Mouse (Mus musculus): Measurements from ENCODE around the gene Wdr38. TPM values are rescaled to one million over a fixed set of nuclear protein-coding genes. Genes with fewer than 3 reads are reported as not detected.

Wdr38 gene
- 1.8 and 2.1 TPM in 2 replicates for polyA plus RNA-seq (2015; fragmentation: Nextera tagmentation; extraction: Ambion mirVana)

- Histone ChIP-seq H3K4me2 (peak within 1 kb of the TSS; percentile 59), H3K4me1 (replicated peaks) (peaks cover 7% of the 10 kb centered on the region), H3K27me3 (no peaks in the 10 kb centered on the region), H3K36me3 (peaks cover 23% of the 10 kb centered on the region), H3K9ac (peak within 1 kb of the TSS; percentile 37), H3K27ac (replicated peaks) (0 out of 2 replicates have a peak within 1 kb of the TSS, but pooled peaks have one; percentile 31), H3K4me3 (peak within 1 kb of the TSS; percentile 36), H3K9me3 (no peaks in the 10 kb centered on the region)
- ATAC-seq (ENCODE audit: low FRiP score, low read depth) = peak; percentile 91
- WGBS = 17% methylated on average over 33 of the region's 33 CpGs
Measured at GRCm38 (mm10) chr2:38997386-38998374, at the start of gene Wdr38. Gene Wdr38 (plus strand): TSS chr2:38997476.

DNA sequence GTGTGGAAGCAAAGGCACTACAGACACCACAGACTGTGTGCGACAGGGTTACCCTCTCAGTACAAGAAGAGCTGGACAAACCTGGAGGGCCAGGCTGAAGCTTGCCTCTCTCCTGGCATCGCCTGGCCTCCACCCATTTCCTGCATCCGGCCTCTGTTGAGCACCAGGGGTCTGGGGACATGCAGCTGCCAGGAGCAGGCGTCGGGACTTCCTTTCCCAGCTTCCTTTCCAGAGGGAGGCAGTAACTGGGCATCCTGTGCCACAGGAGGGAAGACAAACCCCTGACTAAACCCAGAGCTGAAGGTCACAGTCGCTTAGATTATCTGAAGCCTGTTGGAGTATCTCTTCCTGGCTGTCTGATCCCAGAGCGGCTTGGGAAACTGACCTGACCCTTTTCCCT, 49.7 kb upstream of the Wdr38 start:
- Histone ChIP-seq H3K9me3 (no peaks in the 10 kb centered on the region), H3K4me1 (replicated peaks) (peaks cover 5% of the 10 kb centered on the region), H3K27me3 (no peaks in the 10 kb centered on the region), H3K4me3 (no peak overlapping the region), H3K36me3 (no peaks in the 10 kb centered on the region), H3K4me2 (no peak overlapping the region), H3K27ac (replicated peaks) (no peak overlapping the region), H3K9ac (no peak overlapping the region)
- no peak for ATAC-seq (ENCODE audit: low FRiP score, low read depth)
- WGBS = 73% methylated on average over 7 of the region's 7 CpGs

DNA sequence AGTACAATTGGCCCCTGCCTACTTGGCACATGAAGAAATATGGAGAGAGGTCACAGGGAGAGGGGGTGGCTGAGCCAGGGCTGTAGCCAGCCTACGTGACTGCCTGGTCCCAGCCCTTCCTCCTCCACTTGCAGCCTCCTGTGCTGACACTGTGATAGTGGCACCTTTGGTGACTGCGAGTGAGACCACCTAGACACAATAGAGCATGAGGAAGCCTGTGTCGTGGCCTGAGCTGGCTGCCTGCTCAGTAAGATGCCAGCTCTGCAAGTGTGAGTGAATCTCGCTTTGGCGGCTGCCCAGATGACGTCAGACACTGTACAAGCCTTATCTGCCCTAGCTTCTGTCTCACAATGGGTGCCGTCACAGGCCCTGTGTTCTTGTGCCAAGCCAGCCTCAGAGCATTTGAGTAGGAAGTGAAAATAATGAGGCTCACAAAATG, 47.0 kb upstream of the Wdr38 start:
- ATAC-seq (ENCODE audit: low FRiP score, low read depth) = peak; percentile 79; the same call in 1 of the 2 replicates
- Histone ChIP-seq H3K27ac (replicated peaks) (peak overlapping the region; percentile 40; the same call in 1 of the 2 replicates), H3K4me1 (replicated peaks) (peaks cover 5% of the 10 kb centered on the region), H3K4me2 (0 out of 2 replicates have a peak overlapping the region, but pooled peaks have one; percentile 9), H3K27me3 (no peaks in the 10 kb centered on the region), H3K9ac (no peak overlapping the region), H3K36me3 (no peaks in the 10 kb centered on the region), H3K4me3 (no peak overlapping the region), H3K9me3 (no peaks in the 10 kb centered on the region)
- WGBS = 44% methylated on average over 7 of the region's 7 CpGs

- no peak overlapping the region for H3K4me3 ChIP-seq
- 66% methylated on average over 5 of the region's 5 CpGs for WGBS
- H3K36me3 ChIP-seq = no peaks in the 10 kb centered on the region
- H3K27ac ChIP-seq (replicated peaks) = no peak overlapping the region
- no peaks in the 10 kb centered on the region for H3K27me3 ChIP-seq
- no peaks in the 10 kb centered on the region for H3K9me3 ChIP-seq
- no peak overlapping the region for H3K4me2 ChIP-seq
- no peak overlapping the region for H3K9ac ChIP-seq
- H3K4me1 ChIP-seq (replicated peaks) = peaks cover 5% of the 10 kb centered on the region
- no peak for ATAC-seq (ENCODE audit: low FRiP score, low read depth)
Measured at GRCm38 (mm10) chr2:38953152-38953883, 44.0 kb upstream of the Wdr38 start.

GRCm38 (mm10) chr2:38956062-38956461, 41.2 kb upstream of the Wdr38 start:
- no peak overlapping the region for H3K27ac ChIP-seq (replicated peaks)
- 79% methylated on average over 2 of the region's 2 CpGs for WGBS
- no peak overlapping the region for H3K4me3 ChIP-seq
- no peak overlapping the region for H3K4me2 ChIP-seq
- H3K9ac ChIP-seq = no peak overlapping the region
- no peaks in the 10 kb centered on the region for H3K36me3 ChIP-seq
- ATAC-seq (ENCODE audit: low FRiP score, low read depth) = no peak
- H3K9me3 ChIP-seq = no peaks in the 10 kb centered on the region
- no peaks in the 10 kb centered on the region for H3K4me1 ChIP-seq (replicated peaks)
- no peaks in the 10 kb centered on the region for H3K27me3 ChIP-seq

GRCm38 (mm10) chr2:38957671-38958223, 39.5 kb upstream of the Wdr38 start:
- Histone ChIP-seq H3K4me1 (replicated peaks) (no peaks in the 10 kb centered on the region), H3K27me3 (no peaks in the 10 kb centered on the region), H3K4me3 (no peak overlapping the region), H3K36me3 (no peaks in the 10 kb centered on the region), H3K4me2 (no peak overlapping the region), H3K9me3 (no peaks in the 10 kb centered on the region), H3K9ac (no peak overlapping the region), H3K27ac (replicated peaks) (no peak overlapping the region)
- ATAC-seq (ENCODE audit: low FRiP score, low read depth) = no peak
- WGBS = 92% methylated on average over 5 of the region's 5 CpGs

GRCm38 (mm10) chr2:38964198-38964597, 33.1 kb upstream of the Wdr38 start:
- H3K27ac ChIP-seq (replicated peaks) = no peak overlapping the region
- H3K4me3 ChIP-seq = no peak overlapping the region
- no peak overlapping the region for H3K9ac ChIP-seq
- H3K4me2 ChIP-seq = no peak overlapping the region
- H3K4me1 ChIP-seq (replicated peaks) = no peaks in the 10 kb centered on the region
- WGBS = 32% methylated on average over 4 of the region's 4 CpGs
- H3K27me3 ChIP-seq = no peaks in the 10 kb centered on the region
- ATAC-seq (ENCODE audit: low FRiP score, low read depth) = no peak
- no peaks in the 10 kb centered on the region for H3K9me3 ChIP-seq
- no peaks in the 10 kb centered on the region for H3K36me3 ChIP-seq

DNA sequence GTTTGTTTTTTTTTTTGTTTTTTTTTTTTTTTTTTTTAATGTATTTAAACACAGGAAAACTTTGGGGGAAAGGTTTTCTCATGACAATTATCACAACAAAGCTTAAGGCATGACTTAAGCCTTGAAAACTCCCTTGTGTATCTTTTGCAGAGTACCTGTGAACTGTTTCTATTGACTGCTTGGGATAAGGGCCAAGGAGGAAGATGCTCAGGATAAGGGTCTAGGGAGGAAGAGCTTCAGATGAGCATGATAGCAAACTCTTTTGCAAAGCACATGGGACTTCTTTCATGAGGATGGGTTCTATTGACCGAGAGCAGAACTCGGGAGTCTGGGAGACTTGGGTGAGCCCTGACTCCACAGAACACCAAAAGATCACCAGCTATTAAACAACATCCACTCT, 27.6 kb upstream of the Wdr38 start:
- 93% methylated on average over 2 of the region's 2 CpGs for WGBS
- no peaks in the 10 kb centered on the region for H3K4me1 ChIP-seq (replicated peaks)
- H3K36me3 ChIP-seq = no peaks in the 10 kb centered on the region
- no peaks in the 10 kb centered on the region for H3K9me3 ChIP-seq
- H3K9ac ChIP-seq = no peak overlapping the region
- ATAC-seq (ENCODE audit: low FRiP score, low read depth) = no peak
- no peak overlapping the region for H3K4me2 ChIP-seq
- no peaks in the 10 kb centered on the region for H3K27me3 ChIP-seq
- no peak overlapping the region for H3K27ac ChIP-seq (replicated peaks)
- H3K4me3 ChIP-seq = no peak overlapping the region

DNA sequence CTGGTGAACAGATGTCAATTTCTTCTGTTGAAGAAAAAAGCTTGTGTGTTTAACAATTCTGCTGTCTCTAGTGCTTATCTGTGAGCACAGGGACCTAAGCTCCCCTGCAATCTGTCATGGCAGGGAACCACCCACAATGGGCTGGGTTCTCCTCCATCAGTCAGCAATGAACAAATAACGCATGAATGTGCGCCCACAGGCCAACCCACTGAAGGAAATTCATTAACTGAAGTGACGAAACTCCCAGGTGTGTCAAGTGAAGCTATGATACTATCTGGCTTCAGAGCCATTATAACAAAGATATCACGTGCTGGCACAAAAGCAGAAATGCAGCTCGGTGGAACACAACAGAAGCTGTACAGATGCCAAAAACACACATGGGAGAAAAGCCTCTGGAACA, 27.2 kb upstream of the Wdr38 start:
- Histone ChIP-seq H3K9me3 (no peaks in the 10 kb centered on the region), H3K27ac (replicated peaks) (no peak overlapping the region), H3K9ac (no peak overlapping the region), H3K4me2 (no peak overlapping the region), H3K36me3 (no peaks in the 10 kb centered on the region), H3K27me3 (no peaks in the 10 kb centered on the region), H3K4me1 (replicated peaks) (no peaks in the 10 kb centered on the region), H3K4me3 (no peak overlapping the region)
- WGBS = 79% methylated on average over 5 of the region's 5 CpGs
- ATAC-seq (ENCODE audit: low FRiP score, low read depth) = no peak

DNA sequence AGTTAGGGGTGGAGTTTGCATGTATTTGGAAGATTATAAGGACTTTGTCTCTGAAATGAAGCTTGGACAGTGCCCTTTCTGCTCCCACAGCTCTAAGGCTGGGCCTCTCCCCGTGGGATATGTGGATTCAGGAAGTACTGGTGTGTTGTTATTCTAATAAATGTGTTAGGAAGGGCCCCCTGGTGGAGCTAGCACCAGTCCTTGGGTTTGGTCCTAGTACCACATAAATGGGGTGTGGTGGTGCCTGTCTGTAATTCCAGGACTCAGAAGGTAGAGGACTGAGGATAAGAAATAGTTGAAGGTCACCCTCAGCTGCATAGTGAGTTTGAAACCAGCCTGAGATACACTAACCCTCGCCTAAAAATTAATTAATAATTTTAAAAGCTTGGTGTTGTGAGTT, 24.1 kb upstream of the Wdr38 start:
- no peak for ATAC-seq (ENCODE audit: low FRiP score, low read depth)
- Histone ChIP-seq H3K27ac (replicated peaks) (no peak overlapping the region), H3K9me3 (no peaks in the 10 kb centered on the region), H3K9ac (no peak overlapping the region), H3K4me2 (no peak overlapping the region), H3K27me3 (no peaks in the 10 kb centered on the region), H3K36me3 (no peaks in the 10 kb centered on the region), H3K4me3 (no peak overlapping the region), H3K4me1 (replicated peaks) (no peaks in the 10 kb centered on the region)
- WGBS = 41% methylated on average over 2 of the region's 2 CpGs

- no peak overlapping the region for H3K9ac ChIP-seq
- WGBS = 83% methylated on average over 7 of the region's 7 CpGs
- no peak overlapping the region for H3K4me2 ChIP-seq
- H3K4me1 ChIP-seq (replicated peaks) = no peaks in the 10 kb centered on the region
- H3K27ac ChIP-seq (replicated peaks) = no peak overlapping the region
- no peaks in the 10 kb centered on the region for H3K36me3 ChIP-seq
- no peaks in the 10 kb centered on the region for H3K9me3 ChIP-seq
- no peak for ATAC-seq (ENCODE audit: low FRiP score, low read depth)
- H3K27me3 ChIP-seq = no peaks in the 10 kb centered on the region
- H3K4me3 ChIP-seq = no peak overlapping the region
Measured at GRCm38 (mm10) chr2:38973701-38974100, 23.6 kb upstream of the Wdr38 start.

DNA sequence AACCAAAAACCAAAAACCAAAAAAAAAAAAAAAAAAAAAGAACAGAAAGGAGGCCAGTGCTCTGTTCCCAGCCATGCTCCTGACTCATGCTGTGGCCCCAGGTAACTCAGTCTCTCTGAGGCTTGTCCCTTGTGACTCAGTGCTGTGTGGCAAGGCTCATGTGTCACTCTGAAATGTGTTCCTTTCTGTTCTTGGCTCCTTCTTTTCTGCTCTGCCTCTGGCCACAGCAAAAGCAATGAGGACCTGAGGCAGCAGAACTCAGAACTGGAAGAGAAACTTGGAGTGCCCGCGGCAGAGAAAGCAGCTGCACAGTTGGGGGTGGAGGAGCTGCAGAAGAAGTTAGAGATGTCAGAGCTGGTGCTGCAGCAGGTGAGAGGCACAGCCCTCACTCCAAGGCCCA, 23.1 kb upstream of the Wdr38 start:
- Histone ChIP-seq H3K36me3 (no peaks in the 10 kb centered on the region), H3K4me3 (no peak overlapping the region), H3K9ac (no peak overlapping the region), H3K27me3 (no peaks in the 10 kb centered on the region), H3K4me1 (replicated peaks) (no peaks in the 10 kb centered on the region), H3K27ac (replicated peaks) (no peak overlapping the region), H3K4me2 (no peak overlapping the region), H3K9me3 (no peaks in the 10 kb centered on the region)
- no peak for ATAC-seq (ENCODE audit: low FRiP score, low read depth)
- WGBS = 28% methylated on average over 2 of the region's 2 CpGs
